Mouse (Mus musculus) fibroblast of lung, adult 2 months (primary cell): ENCODE measurements around the gene Ferd3l.

ENCODE experiments used
- DNase-seq: peaks from one replicate; pipeline ENCODE4 v3.0.0-alpha.2; 2011; ENCODE audit warnings: low read depth

Ferd3l gene

GRCm38 (mm10) chr12:33928331-33929192, at the start of gene Ferd3l:
Ferd3l (plus strand) TSS chr12:33928425.
- no peak for DNase-seq

GRCm38 (mm10) chr12:33893956-33894355, 34.3 kb upstream of the Ferd3l start:
- DNase-seq, result no peak

GRCm38 (mm10) chr12:33894621-33895020, 33.6 kb upstream of the Ferd3l start:
- no peak for DNase-seq

DNA sequence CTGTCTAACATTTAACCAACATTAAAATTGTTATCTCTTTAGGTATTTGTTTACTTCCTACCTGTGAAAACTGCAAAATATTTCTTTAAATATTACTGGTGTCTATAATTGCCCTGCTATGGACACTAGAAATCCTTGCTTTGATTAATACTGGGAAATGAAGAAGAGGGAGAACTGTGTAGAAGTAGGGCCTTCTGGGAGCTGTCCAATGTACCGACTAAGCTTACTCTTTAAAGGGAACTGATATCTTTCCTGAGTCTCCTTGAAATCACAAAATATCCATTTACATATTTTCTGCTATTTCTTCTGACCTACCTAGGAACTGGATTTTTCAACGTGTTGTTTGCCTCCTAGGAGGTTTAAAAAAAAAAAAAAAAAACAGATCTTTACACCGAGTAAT, 1.5 kb upstream of the Ferd3l start:
- no peak for DNase-seq

GRCm38 (mm10) chr12:33927334-33928098, 709 bp upstream of the Ferd3l start:
- DNase-seq, result no peak

- no peak for DNase-seq
Measured at GRCm38 (mm10) chr12:33952843-33953242, 24.6 kb downstream of the Ferd3l start.

DNA sequence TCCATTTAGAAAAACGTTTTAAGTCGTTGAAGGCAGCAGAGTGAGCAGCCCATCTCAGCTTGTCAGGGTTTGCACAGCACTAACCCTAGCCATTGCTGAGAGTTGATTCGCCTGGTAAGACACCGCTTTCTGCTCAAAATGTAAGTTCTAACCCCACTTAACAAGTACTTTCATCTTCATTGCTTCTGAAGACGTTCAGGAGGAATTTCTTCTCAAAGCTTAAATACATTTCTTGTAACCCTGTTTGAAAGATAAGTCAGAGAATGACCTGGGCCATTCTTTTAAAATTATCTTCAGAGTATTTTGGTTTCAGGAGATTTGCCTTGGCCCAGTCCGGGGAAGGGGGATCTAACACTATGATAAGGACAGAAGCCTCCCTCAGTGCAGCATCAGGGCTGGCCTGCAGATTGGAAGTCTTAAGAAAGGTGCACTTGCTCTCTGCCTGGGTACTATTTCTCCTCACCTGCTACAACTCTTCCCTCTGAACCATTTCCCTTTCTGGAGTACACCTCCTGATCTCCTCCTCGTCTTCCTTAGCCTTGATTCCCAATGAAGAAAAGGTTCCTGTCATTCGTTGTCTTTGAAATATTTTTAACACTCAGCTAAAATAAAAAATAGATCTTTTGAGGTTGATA, 26.8 kb downstream of the Ferd3l start:
- no peak for DNase-seq

DNA sequence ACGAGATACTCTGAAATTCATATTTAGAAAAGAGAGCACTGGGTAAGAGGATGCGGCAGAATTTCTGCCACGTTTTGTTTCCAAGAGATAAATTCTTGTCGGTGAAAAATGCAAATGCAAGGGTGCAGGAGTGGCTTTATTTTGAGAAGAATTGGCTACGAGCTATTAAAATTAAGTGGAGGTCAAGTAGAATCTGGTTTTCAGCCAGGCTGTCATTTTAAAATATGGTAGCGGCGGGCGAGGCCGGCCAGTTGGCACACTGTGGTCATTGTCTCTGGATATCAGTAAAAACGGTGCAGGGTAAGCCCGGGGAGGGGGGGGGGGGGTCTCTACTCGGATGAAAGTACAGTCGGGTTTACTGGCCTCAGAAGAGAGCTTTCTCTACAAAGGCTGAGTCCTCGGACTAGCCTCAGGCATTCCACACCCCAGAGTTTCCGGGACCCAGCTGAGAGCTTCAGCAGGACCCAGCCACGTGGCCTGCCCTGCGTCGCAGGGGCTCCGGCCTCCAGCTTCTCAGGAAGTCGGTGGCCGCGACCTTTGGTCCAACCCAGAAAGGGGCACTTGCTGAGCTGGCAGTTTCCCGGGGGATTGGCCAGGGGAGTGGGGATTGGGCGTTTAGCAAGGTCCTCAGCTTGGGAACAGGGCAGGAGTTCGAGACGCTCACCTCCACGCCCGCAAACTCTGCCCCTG, 27.5 kb downstream of the Ferd3l start:
- DNase-seq, result no peak

- DNase-seq, result no peak
Measured at GRCm38 (mm10) chr12:33956576-33957399, 28.6 kb downstream of the Ferd3l start.

GRCm38 (mm10) chr12:33957400-33958240, 29.4 kb downstream of the Ferd3l start, which contains the start of gene Twist1:
Twist1 (plus strand) TSS chr12:33957671.
- DNase-seq, result no peak

- DNase-seq, result no peak
Measured at GRCm38 (mm10) chr12:33958241-33959194, 30.3 kb downstream of the Ferd3l start.

DNA sequence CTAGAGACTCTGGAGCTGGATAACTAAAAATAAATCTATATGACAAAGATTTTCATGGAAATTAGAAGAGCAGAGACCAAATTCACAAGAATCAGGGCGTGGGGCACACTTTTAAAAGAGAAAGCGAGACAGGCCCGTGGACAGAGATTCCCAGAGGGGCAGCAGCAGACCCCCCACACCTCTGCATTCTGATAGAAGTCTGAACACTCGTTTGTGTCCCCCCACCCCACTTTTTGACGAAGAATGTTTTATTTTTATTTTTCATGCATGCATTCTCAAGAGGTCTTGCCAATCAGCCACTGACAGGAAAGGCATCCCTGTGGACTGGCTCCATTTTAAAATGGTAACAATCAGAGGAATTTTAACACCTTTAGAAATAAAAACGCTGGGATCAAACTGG, 31.0 kb downstream of the Ferd3l start:
- DNase-seq, result no peak

GRCm38 (mm10) chr12:33959846-33960245, 31.6 kb downstream of the Ferd3l start:
- DNase-seq, result no peak

GRCm38 (mm10) chr12:33961013-33961412, 32.8 kb downstream of the Ferd3l start:
- no peak for DNase-seq

- no peak for DNase-seq
Measured at GRCm38 (mm10) chr12:33962118-33962772, 34.0 kb downstream of the Ferd3l start.

DNA sequence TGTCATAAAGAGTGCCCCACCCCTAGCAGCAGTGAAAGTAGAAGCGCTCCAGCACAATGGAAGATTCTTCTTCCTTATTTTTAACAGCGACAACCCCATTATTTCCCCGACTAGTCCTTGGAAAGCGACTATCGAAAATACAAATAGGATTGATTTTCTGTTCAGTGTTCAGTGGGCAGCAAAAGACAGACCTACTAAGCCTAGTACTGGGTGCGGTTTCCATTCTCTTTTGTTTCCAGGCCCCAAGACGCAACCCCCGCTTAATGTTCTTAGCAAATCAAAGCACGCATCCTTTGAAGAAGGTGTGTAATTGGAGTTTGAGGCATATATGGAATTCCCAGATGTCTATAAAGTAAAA, 34.5 kb downstream of the Ferd3l start:
- DNase-seq, result no peak

DNA sequence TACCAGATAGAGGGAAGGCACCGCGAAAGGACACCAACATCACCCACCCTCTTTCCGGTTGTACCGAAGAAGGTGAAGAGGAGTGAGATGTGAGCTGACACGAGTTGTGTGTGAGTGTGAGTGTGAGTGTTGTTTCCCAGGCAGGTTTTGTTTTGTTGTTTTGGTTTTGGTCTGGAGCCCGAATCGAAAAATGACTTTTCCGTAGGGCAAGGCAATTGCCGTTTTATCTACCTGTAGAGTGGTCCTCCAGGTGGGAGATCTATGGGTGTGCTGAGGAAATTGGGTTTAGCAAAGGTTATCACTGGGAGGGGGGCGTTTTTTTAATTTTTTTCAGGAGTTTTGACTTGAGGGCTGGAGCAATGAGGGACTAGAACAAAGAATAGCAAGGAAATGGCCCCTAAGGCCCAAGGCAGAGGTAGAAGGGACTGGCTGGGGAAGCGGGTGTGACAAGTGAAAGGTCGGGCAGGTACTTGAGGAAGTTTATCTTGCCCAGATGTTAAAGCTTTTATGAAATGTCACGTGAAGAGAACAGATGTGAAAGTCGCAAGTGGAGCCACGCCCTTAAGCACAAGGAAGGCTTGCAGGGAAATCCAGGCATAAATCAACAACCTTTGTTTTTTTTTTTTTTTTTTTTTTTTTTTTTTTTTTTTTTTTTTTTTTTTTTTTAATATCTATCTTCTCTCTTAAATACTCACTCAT, 35.6 kb downstream of the Ferd3l start:
- no peak for DNase-seq

GRCm38 (mm10) chr12:33964427-33964826, 36.2 kb downstream of the Ferd3l start:
- no peak for DNase-seq
